Mouse (Mus musculus) stomach, postnatal 0 days (tissue): ENCODE data around the gene Yipf2. TPM values are rescaled to one million over a fixed set of nuclear protein-coding genes. Genes with fewer than 3 reads are reported as not detected.

Experiments
- ATAC-seq: fragments of 200-750 bp; cut with Nextera tagmentation; 2 replicates; pipeline ENCODE4 v1.8.0; 2017; ENCODE audit not compliant: low FRiP score, low TSS enrichment
- DNase-seq: peaks from one replicate; pipeline ENCODE4 v3.0.0-alpha.2; 2016; ENCODE audit warnings: low spot score
- H3K27ac ChIP-seq: fragments of 300-500 bp; sonication (generic); replicated peaks from 2 replicates; pipeline ENCODE4 v1.5.1; 2014; ENCODE audit warnings: mild to moderate bottlenecking, control low read depth
- H3K27me3 ChIP-seq: fragments of 300-500 bp; sonication (generic); 2 replicates; pipeline ENCODE4 v1.6.1; 2014; ENCODE audit warnings: low read length; ENCODE audit not compliant: control insufficient read depth, insufficient read depth
- H3K36me3 ChIP-seq: fragments of 300-500 bp; sonication (generic); 2 replicates; pipeline ENCODE4 v1.6.1; 2014; ENCODE audit warnings: low read length, mixed read lengths; ENCODE audit not compliant: control insufficient read depth, insufficient read depth
- H3K4me1 ChIP-seq: fragments of 300-500 bp; sonication (generic); replicated peaks from 2 replicates; pipeline ENCODE4 v1.6.1; 2014; ENCODE audit warnings: antibody characterized with exemption; ENCODE audit not compliant: control insufficient read depth, insufficient read depth
- H3K4me2 ChIP-seq: fragments of 300-500 bp; sonication (generic); replicated peaks from 2 replicates; pipeline ENCODE4 v1.6.1; 2014; ENCODE audit warnings: low read depth, mild to moderate bottlenecking, control low read depth, moderate library complexity
- H3K4me3 ChIP-seq: fragments of 300-500 bp; sonication (generic); 2 replicates; pipeline ENCODE4 v1.5.1; 2014; ENCODE audit warnings: low read depth, low read length, control low read depth
- H3K9ac ChIP-seq: fragments of 300-500 bp; sonication (generic); 2 replicates; pipeline ENCODE4 v1.6.1; 2014; ENCODE audit warnings: mild to moderate bottlenecking, low read length, control low read depth, mixed read lengths
- H3K9me3 ChIP-seq: fragments of 300-500 bp; sonication (generic); 2 replicates; pipeline ENCODE4 v1.6.1; 2016; ENCODE audit warnings: low read length; ENCODE audit not compliant: control insufficient read depth
- CTCF ChIP-seq: IDR thresholded peaks from 2 replicates; pipeline ENCODE4 v1.5.1; 2016; ENCODE audit warnings: antibody characterized with exemption, low read depth, mild to moderate bottlenecking, moderate library complexity
- EP300 ChIP-seq: optimal IDR thresholded peaks from 2 replicates; pipeline ENCODE3; 2016; ENCODE audit warnings: antibody characterized with exemption
- WGBS: fragments of 180-500 bp; shearing (Covaris S2); extraction: QIAGEN DNeasy Blood & Tissue Kit; methylation state at CpG from one replicate; pipeline ENCODE4 v1.1.7; 2014; 5-methylcytosine and 5-hydroxymethylcytosine counted together
- polyA plus RNA-seq: library from polyadenylated mRNA; unstranded; fragments of >200 nt; fragmentation: Nextera tagmentation; extraction: Ambion mirVana; gene quantifications from 2 replicates; pipeline ENCODE4 v1.2.1, GENCODE M21; 2015

Gene Yipf2
- polyA plus RNA-seq, 1 experiment from 2014 or later = 22.5 TPM

- Histone ChIP-seq H3K27me3 (no peaks in the 10 kb centered on the region), H3K27ac (no peak overlapping the region), H3K36me3 (no peaks in the 10 kb centered on the region), H3K9me3 (no peaks in the 10 kb centered on the region), H3K4me3 (no peak overlapping the region), H3K9ac (no peak overlapping the region), H3K4me1 (no peaks in the 10 kb centered on the region), H3K4me2 (no peak overlapping the region)
- ATAC-seq (no peak), DNase-seq (no peak)
- TF ChIP-seq EP300 (no peak), CTCF (peak; percentile 63)
Measured at GRCm38 (mm10) chr9:21626571-21626970, 33.9 kb upstream of the Yipf2 start.

- no peak overlapping the region for H3K4me2 ChIP-seq
- H3K36me3 ChIP-seq = no peaks in the 10 kb centered on the region
- TF ChIP-seq CTCF (no peak), EP300 (no peak)
- ATAC-seq (no peak; the same call in 1 of the 2 replicates), DNase-seq (no peak)
- WGBS = 84% methylated on average over 10 of the region's 10 CpGs
- H3K9ac ChIP-seq = no peak overlapping the region
- no peaks in the 10 kb centered on the region for H3K9me3 ChIP-seq
- H3K27me3 ChIP-seq = no peaks in the 10 kb centered on the region
- H3K4me3 ChIP-seq = no peak overlapping the region
- H3K27ac ChIP-seq = no peak overlapping the region
- H3K4me1 ChIP-seq = no peaks in the 10 kb centered on the region
Measured at GRCm38 (mm10) chr9:21625342-21626339, 33.0 kb upstream of the Yipf2 start.

DNA sequence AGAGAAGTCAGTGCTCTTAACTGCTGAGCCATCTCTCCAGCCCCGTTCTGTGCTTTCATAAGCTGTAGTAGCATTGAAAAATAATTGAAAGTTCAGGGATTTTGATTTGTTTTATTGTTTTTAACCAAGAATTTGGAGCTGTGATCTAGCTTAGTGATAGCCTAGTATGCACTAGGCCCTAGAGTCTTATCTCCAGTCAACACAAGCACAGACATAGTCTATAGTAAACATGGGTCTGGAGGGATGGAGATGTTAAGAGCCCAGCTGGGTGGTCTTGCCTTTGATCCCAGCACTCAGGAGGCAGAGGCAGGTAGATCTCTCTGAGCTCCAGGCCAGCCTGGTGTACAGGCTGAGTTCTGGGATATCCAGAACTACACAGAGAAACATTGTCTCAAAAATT, 30.0 kb upstream of the Yipf2 start:
- Histone ChIP-seq H3K4me3 (no peak overlapping the region), H3K9me3 (no peaks in the 10 kb centered on the region), H3K4me1 (no peaks in the 10 kb centered on the region), H3K9ac (no peak overlapping the region), H3K27ac (no peak overlapping the region), H3K27me3 (no peaks in the 10 kb centered on the region), H3K36me3 (no peaks in the 10 kb centered on the region), H3K4me2 (no peak overlapping the region)
- DNase-seq (no peak), ATAC-seq (no peak)
- no peak for TF ChIP-seq CTCF
- no peak for TF ChIP-seq EP300
- WGBS = 98% methylated on average over 1 of the region's 1 CpGs

DNA sequence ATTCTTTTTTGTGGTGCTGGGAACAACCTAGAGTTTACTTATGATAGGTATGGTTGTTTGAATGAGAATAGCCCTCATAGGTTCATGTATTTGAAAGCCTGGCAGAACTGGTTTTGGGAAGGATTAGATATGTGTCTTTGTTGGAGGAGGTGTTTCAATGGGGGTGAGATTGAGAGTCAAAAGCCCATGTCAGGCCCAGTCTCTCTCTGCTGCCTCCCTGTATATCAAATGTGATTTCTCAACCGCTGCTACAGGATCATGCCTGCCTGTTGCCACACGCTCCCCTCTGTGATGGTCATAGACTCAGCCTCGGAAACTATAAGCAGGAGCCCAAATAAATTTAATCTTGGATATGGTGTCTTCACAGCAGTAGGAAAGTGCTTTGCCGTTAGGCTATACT, 27.6 kb upstream of the Yipf2 start:
- WGBS = 59% methylated on average over 4 of the region's 4 CpGs
- Histone ChIP-seq H3K27me3 (no peaks in the 10 kb centered on the region), H3K36me3 (no peaks in the 10 kb centered on the region), H3K27ac (0 out of 2 replicates have a peak overlapping the region, but pooled peaks have one; percentile 13), H3K4me2 (no peak overlapping the region), H3K9ac (no peak overlapping the region), H3K9me3 (no peaks in the 10 kb centered on the region), H3K4me3 (no peak overlapping the region), H3K4me1 (no peaks in the 10 kb centered on the region; the same call in 1 of the 2 replicates)
- TF ChIP-seq CTCF = no peak
- no peak for TF ChIP-seq EP300
- ATAC-seq = no peak
- no peak for DNase-seq

DNA sequence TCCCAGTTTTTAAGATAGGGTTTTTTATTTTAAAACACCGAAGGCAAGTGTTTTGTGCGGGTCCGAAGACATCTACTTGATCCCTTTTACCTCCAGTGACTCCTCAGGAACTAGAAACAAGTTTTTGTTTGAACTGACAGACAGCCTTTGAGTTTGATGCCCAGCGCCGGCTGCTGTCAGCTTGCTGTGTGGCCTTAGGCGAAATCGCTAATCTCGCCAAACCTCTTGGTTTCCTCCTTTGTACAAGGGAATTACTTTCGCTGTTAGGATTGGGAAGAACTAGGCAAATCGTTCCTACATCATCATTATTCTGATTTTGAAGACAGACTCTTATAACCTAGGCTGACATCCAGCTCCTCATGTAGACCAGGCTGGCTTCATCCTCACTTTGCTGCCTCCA, 24.4 kb upstream of the Yipf2 start:
- peak; percentile 41 for DNase-seq
- WGBS = 6% methylated on average over 10 of the region's 10 CpGs

More for the DNA sequence above, 24.4 kb upstream of the Yipf2 start:
- no peaks in the 10 kb centered on the region; the same call in 1 of the 2 replicates for H3K4me1 ChIP-seq
- no peaks in the 10 kb centered on the region for H3K36me3 ChIP-seq
- ATAC-seq = no peak
- peak overlapping the region; percentile 98 for H3K27ac ChIP-seq
- H3K9ac ChIP-seq = peak overlapping the region; percentile 94
- H3K4me3 ChIP-seq = peak overlapping the region; percentile 84
- H3K27me3 ChIP-seq = no peaks in the 10 kb centered on the region
- H3K4me2 ChIP-seq = peak overlapping the region; percentile 64
- H3K9me3 ChIP-seq = no peaks in the 10 kb centered on the region
- TF ChIP-seq CTCF (no peak), EP300 (no peak)
